Mouse (Mus musculus) adrenal gland, postnatal 4 days (tissue): ENCODE results near the gene Prickle1. TPM values are rescaled to one million over a fixed set of nuclear protein-coding genes. Genes with fewer than 3 reads are reported as not detected.
A peak's percentile ranks its signal among the peaks of the same experiment; 100 is the strongest.

Experiments
- DNase-seq, 2 experiments: peaks; one replicate each; pipeline ENCODE4 v3.0.0; 2021 to 2022; ENCODE audit warnings: low spot score in 2 of 2, mixed read lengths in 2 of 2
- total RNA-seq, 2 experiments: library from RNA; stranded (reverse); gene quantifications; 2 replicates each; pipeline ENCODE4 v1.2.3; 2021

Gene Prickle1
- total RNA-seq, 2 experiments from 2014 or later, result 30.2 to 30.4 TPM

DNA sequence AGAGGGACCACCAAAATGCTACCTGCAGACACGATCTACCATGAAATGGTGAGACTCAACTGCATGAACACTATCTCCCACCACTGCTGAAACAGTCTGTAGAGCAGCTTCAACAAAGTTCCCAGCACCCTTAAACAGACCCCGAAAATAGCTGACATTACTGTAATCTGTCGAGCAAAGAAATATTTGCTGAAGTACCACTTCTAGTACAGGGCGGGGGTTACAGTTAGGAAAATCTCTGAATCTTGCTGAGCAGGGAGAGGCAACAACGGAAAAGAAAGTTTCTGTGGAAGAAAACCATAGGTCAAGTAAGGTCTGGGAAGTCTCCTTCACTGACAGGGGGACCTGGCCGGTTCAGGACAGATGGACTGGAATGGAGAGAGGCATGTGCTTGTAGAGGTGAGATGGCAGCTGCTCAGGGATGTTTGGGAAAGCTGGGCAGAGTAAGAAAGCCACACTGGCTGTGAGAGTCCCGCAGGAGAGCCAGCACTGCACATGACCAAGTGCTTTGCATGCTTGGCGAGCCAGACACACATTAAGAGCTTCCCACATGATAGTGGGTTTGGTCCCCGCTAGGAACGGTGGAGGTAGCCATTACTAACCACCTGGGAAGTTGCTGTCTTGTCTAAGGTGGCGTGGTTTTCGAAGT lies 41.4 kb downstream of the Prickle1 start:
- DNase-seq, result no peak

DNA sequence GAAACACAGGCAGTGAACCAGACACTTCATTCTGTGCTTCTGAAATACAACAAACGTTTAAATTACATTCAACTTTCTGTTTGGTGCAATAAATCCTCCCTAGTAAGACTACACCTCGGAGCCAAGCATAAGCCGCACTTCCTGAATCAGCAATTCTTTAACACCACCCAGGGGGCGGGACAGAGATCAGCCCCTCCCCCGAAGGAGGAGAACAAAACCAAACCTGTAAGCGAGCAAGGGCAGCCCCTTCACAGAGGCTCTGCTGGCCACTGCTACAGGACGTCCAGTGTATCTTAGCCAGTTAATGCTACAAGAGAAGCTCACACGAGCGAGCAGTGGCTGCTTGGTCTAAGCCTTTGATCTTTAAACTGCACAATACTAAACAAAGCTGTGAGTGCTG lies 43.5 kb downstream of the Prickle1 start:
- peak; percentile 40 to 59 for DNase-seq

DNA sequence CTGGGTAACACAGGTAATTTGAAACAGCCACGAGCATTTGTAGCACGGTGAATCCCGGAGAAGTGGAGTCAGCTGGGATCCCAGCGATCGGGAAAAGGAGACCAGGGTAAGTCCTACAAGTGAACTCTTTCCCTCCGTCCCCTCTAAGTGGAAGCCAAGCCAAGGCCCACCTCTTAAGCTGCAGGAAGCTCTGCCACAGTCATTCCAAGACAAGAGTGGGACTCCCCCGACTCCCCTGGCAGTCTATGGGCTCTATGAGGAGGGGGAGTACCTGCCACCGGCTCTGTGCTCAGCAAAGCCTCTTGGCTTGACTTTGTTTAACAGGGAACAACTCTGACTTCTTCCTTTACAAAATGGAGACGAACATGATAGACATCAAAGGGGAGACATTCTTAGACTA lies 47.4 kb downstream of the Prickle1 start:
- no peak for DNase-seq

DNA sequence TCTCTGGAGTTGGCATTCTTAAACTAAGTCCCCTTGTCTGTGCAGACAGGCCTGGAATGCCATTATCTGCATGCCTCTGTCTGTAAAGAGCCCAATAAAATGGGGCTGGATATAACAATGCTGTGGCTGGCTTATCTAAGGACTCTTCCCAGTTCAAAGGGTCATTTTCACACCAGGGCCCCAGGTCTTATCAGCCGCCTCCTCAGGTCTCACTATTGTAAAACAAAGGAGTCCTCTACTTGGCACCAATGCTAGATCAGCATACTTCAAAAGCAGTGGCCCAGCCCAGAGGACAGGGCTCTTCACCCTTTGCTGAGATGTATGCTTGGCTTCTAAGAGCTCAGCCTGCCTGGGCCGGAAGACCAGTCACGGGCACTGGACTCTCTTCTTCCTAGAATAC lies 56.3 kb downstream of the Prickle1 start:
- DNase-seq, result no peak

DNA sequence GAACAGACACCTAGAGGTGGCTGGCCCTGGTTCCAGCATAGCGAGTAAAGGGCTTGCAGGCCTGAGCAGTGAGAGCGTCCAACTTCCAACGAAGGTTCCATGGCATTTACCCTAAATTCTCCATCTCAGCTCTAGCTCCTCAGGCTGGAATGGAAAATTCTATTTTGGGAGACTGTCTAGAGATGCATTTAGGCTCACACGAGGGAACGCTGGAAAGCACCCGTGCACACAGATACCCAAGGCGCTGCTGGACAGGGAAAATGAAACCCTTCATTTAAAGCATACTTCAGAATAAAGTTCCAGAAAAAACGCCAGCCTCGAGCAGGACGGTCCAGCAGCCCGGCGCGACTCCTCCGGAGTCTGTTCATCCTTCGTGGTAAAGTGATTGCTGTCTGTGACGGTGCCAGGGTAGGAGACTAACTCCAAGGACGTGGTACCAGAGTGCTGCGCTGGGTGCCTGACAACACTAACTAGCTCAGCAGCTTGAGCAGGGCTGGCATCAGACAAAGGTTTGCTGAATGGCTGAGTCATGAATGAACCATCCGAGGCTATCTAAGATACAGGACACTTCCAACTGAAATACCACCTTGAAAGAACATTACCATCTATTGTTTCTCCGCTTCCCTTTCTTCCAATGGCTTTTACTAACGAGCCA lies 57.0 kb downstream of the Prickle1 start:
- DNase-seq, result no peak

DNA sequence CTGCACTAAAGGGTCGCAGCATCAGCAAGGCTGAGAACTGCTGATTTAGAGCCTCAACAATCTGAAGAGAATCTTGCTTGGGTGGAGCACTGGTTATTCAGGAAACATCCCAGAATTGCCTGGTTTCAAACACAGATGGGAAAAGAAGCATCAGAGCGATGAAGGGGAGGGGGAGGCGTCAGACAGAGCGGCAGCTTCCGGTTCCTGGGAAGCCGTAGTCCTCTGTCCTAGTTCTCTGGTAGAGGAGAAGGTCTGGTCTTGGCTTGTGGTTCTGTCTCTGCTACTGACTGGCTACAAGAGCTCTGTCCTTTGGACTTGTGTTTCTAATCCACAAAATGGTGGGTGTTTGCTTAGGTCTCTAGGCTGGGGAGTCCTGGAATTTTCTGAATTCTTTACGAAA lies 57.9 kb downstream of the Prickle1 start:
- DNase-seq, result no peak

DNA sequence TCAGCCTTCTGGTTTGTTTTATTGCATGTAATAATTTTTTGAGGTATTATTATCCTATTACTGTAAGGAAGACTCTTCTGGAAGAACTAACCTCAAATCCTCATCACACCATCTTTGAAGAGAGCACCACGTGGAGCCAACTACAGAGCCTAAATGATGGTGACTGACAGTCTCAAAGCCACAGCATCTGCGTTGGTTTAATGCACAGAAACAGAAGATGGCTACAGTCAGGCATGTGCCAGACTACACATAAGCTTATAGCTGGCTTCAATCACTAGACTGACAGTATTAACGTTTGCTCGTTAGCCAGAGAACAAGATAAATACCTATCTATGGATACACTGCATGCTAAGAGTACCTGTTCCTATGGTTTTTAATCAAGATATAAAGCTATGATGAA lies 59.5 kb downstream of the Prickle1 start:
- no peak for DNase-seq

DNA sequence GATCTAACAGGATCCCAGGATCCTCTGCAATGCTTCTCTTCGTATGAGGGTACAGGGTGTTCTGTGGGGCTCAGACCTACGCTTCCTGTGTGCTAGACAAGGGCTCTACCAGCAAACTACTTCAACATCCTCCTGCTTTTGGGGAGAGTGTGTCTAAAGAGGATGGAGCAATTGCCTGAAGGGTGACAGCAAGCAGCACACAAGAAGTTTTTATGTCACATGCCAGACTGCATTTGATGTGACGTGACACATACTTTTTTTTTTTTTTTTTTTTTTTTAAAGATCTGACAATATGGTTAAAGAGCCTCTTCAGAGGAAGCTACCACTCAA lies 65.0 kb downstream of the Prickle1 start:
- DNase-seq, result no peak

DNA sequence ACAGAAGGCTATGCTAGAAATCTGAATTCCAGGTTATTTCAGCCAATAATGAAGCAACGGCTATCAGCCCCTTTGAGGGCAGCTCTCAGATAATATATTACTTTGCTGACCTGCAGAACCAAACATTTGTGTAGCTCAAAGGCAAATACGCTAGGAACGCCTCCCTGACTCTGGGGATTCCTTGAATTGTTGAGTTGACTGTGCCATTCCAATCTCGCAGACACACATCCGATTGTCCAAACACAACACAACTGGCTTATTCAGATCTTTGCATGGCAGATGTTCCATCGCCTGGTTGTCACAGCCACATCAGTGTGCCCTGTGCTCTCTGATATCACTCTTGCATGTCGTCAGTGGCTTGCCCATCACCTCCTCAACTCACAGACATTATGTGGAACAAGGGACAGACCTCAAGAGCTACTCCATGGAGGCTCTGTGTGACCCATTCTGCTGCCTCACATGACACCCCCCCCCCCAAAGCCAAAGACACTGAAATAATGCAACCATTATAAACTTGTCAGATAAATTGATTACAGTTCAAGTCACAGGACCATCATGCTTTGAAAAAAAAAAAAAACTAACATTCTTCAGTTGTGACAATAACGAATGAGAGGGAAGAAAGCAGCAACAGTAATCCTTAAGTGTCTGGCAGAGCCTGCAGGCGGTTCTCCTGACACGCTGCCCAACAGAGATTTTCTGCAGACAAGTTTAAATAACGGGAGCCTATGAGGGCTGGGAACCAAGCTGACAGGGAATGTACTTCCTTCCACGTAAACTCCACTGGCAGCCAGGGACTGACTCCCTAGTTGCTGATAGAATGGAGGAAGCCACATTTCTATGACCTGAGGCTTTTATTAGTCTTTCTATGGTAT lies 65.6 kb downstream of the Prickle1 start:
- no peak for DNase-seq

DNA sequence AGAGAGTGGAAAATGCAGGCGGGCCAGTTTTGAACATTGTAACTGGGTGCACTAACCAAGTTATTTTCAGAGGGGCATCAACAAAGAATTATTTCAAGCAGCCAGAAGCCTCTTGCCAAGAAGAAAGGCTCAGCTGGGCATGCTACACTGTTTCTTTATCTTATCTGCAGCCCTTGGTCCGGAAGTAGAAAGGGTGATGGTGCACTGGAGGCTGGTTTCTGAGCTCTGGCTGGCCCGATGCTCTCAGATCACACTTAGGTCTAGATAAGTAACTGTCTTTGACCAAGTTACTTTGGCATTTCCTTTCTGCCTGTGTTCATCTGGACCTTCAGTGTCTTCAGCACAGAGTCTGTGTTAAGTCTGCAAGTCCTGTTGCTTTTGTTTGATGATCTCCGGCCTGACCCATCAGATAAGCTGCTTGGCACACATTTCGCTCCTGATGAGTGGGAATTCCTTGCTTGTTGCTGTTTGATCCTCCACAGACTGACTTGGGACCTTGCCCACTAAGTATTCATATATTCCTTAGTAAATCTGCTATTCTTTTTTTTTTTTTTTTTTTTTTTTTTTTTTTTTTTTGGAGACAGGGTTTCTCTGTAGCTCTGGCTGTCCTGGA lies 70.3 kb downstream of the Prickle1 start:
- no peak for DNase-seq

DNA sequence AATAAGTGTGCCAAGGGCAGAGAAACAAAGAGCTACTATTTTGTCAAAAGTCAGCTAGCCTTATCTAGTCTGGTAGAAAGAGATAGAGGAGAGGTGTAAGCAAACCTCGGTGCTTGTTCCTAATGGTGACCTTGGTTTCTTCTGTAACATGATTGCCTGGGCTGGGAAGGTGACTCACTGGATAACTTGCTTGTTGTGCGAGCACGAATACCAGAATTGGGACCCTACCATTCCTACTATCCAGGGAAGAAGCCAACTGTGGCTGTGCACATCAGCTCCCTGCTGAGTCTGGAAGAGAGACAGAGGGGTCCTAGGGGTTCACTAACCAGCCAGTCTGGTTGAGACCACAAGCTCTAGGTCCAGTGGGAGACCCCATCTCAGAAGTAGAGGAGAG lies 73.9 kb downstream of the Prickle1 start:
- DNase-seq, result no peak

DNA sequence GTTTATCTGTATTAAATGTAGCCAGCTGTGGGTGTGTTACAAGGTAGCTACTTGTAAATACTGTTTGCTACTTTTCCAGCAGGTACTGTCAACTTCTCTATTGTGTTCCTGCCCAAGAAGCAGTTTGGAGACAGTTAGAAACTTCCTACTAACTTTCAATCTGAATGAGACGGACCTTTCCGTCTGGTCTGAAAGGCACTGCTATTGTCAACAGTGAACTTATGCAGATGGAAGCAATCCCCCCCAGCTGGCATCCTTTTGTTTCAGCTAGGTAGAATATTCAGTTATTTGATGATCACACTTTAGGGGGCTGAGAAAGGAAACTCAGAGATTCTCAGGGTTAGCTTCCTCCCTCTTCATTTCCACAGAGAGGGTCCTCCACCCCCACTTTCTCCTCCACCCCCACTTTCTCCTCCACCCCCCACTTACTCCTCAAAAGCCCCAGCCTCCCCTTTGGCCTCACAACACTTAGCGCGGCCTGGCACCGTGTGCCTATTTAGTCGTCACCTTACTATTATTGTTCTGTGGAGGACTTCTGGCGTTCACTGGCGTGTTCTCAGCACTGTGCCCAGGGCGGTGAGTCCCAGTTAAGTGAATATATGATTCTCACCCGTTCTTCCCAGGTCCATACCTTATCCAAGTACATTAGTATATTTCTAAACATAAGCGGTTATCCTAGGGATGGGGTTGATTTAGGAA lies 74.5 kb downstream of the Prickle1 start:
- DNase-seq, result no peak

DNA sequence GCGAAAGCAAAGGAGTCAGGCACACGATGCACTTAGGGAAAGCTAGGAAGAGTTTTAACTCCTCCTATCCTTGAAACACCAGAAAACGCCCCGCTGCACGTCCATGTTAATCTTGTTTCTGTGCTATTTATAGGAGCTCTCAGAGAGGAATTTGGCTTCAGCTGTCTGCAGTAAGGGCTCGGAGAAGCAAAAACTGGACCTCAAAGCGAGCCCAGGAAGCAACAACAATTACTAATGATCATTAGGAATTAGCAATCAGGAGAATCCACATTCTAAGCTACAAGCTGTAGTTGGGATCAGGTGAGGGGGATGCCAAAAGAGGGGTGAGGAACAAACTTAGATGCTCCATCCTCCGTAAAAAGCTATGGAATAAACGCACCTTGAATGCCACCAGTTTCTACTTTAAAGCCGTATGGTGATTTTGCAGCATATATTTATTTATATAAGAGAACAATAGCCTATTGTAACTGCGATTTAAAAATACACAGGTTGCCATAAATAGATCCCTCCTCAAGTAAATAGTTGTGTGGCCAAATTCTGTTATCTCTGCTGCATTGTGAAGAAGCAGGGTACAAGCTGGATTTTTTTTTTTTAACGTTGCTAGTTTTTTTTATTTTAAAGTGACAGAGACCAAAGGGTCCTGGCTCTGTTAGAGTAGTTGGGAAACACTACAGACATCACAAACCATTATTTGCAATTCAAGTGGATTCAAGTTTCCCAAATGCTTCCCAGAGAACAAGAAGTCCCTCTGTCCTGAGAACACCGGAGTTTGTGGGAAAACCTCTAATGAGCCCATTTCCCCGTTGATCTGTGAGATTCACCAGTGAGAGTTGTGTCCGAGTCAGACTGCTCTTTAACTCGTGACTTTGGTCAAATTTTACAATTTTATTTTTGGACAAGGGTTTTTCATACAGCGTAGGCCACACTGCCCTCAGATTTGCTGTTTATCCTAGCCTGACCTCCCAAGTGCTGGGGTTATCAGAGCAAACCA lies 75.6 kb downstream of the Prickle1 start:
- DNase-seq, result no peak

DNA sequence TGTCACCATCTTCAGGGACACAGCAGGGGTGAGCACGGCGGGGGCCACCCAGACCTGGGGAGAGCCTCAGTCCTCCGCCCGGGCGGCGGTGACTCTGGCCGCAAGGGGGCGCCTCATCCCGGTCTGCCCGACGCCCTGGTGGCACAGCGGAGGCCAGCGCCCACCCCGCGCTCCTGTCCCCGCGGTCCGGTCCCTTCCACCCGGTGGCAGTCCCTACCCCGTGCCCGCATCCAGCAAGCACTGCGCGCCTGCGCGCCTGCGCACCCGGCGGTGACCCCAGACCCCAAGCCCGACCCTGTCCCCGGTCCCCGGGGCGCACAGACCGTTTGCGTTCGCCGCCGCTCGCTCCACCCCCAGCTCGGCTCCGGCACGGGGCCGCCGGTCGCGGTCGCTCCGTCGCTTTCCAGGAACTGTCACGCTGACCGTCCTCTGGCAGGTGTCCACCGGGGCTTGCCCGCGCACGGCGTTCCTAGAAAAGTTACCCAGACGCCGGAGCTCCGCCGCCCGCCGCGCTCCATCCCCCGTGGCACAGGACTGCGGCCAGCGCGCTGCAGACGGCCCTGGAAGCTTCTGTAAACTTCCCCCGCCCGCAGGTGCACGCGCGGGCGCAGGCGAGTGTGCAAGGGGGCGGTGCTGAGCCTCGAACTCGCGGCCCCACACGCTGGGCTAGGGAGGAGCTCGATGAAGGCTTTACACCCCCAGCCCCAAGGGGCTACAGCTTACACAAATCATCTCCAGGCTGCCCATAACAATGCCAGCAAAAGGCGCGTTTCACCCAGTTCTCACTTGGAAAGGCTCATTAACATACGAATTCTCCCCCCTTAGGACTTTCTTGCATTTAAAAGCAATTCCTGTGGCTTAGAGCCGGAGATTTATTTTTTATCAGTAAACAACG lies 76.5 kb downstream of the Prickle1 start:
- DNase-seq, result peak; percentile 80 to 90

DNA sequence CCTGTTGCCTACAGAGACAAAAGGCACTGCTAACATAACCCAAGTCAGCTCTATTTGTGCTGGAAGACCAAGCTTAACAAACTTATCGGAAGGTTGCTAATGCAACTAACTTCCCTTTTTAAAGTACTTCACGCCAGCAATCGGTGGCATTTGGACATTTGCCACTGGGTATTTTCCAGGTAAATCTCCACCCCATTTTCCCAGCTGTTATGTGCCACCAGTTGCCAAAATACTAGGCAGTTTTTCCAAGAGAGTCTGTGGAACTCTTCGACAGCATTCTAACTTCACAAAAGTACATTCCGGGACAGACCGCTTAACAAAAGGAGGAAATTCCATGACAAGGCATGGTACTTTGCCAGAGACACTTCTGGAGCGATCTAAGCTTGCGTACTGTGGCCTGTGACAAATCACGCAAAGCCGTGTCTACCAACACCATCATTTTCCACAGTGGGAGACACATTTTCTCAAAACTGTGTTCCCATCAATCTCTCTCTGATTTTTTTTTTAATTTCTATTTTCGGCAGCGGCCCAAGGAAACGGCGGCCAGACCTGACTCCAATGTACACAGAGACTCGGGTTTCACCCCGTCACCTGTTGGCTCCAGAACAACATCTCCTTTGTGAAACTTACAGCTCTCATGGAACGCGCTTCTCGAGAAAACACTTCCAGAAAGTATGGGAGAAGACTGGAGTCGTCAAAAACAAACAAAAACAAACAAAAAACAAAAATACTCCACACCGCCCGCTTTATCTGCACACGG lies 77.4 kb downstream of the Prickle1 start:
- no peak for DNase-seq

DNA sequence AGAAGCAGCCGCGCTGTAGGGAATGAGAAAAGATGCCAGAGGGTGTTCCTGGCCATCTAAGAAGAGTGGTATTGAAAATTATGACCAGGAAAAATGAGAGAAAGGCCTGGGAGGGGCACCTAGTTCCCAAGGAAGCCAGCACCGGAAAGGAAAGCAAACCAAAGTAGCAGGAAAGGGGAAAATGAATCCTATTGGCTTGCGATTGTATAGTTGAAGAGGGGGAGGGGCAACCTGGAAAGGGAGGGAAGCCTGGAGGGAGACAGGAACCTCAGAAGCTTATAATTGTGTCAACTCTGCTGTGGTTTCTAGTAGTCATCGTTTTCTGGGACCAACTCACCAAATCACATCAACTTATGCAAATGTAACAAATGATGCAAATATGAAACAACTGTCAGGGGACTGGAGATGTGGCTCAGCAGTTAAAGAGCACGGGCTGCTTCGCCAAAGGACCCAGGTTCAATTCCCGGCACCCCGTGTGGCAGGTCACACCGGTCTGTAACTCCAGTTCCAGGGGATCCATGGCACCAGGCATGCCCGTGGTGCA lies 78.6 kb downstream of the Prickle1 start:
- DNase-seq, result no peak

DNA sequence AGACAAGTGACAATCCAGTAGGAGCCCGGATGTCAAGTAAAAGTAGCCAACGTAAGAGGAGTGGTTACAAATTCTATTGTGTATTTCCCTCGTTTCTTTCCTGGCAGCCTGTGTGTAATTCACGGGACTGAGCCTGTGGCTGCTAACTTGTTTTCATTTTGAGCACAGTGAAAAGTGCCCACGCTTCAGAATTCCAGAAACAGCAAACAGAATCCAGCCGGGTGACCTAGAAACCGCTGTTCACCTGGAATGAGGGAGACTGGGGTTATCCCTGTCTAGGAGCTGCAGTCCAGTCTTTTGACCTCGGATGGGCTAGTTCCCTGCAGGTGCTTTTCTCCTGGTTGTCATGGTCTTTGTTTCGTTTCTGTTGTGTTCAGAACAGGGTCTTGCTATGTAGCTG lies 80.4 kb downstream of the Prickle1 start:
- no peak for DNase-seq

DNA sequence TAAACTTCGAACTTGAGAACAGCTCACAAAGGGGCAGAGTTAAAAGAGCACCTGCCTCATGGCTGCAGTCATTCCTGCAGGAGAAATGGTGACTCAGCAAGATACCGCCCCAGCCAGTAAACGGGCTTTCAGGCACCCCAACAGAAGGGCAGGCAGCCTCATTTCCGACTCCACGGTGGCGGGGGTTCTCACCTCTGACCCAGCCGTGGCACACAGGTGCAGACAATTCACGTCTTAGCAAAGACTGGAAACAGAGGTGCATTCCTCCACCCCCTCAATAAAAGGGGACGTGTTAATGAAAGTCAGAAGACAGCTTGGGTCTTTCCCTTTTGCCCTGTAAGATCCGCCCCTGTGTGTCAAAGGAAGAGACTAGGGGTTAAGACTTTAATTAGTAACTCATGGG lies 81.8 kb downstream of the Prickle1 start:
- no peak for DNase-seq
